Mouse (Mus musculus) liver, embryonic 14.5 days (tissue): ENCODE data around the gene Btaf1. TPM values are rescaled to one million over a fixed set of nuclear protein-coding genes. Genes with fewer than 3 reads are reported as not detected.

Experiments
- ATAC-seq: fragments of 200-750 bp; cut with Nextera tagmentation; 2 replicates; pipeline ENCODE4 v1.8.0; 2017; ENCODE audit warnings: moderate number of reproducible peaks, mild to moderate bottlenecking, moderate library complexity; ENCODE audit not compliant: insufficient read depth
- DNase-seq, 3 experiments: peaks; one replicate each; pipeline ENCODE4 v3.0.0-alpha.2; 2012 to 2013; ENCODE audit warnings: low read depth in 3 of 3, low spot score in 3 of 3
- H3K27ac ChIP-seq: fragments of 300-500 bp; sonication (generic); 2 replicates; pipeline ENCODE4 v1.5.1; 2014; ENCODE audit warnings: moderate library complexity, mild to moderate bottlenecking, control low read depth, inconsistent platforms
- H3K27me3 ChIP-seq: fragments of 300-500 bp; sonication (generic); 2 replicates; pipeline ENCODE4 v1.6.1; 2014; ENCODE audit warnings: mild to moderate bottlenecking, low read length, moderate library complexity; ENCODE audit not compliant: control insufficient read depth, insufficient read depth
- H3K36me3 ChIP-seq: fragments of 300-500 bp; sonication (generic); replicated peaks from 2 replicates; pipeline ENCODE4 v1.6.1; 2014; ENCODE audit warnings: low read depth; ENCODE audit not compliant: control insufficient read depth, insufficient read depth
- H3K4me1 ChIP-seq, 2 experiments: fragments of 200-500 bp in 1 of 2; fragments of 300-500 bp in 1 of 2; sonication (generic) in 1 of 2; replicated peaks; 2 replicates each; pipeline ENCODE4 v1.6.1; 2012 to 2014; ENCODE audit warnings: antibody characterized with exemption in 1 of 2, inconsistent platforms in 1 of 2, low read length in 1 of 2; ENCODE audit not compliant: control insufficient read depth in 2 of 2, insufficient read depth in 2 of 2
- H3K4me2 ChIP-seq: fragments of 300-500 bp; sonication (generic); 2 replicates; pipeline ENCODE4 v1.6.1; 2014; ENCODE audit warnings: low read depth, mild to moderate bottlenecking, control low read depth, moderate library complexity
- H3K4me3 ChIP-seq, 2 experiments: fragments of 200-500 bp in 1 of 2; fragments of 300-500 bp in 1 of 2; sonication (generic) in 1 of 2; 2 replicates each; pipeline ENCODE4 v1.5.1; 2012 to 2014; ENCODE audit warnings: low read depth in 2 of 2, low read length in 2 of 2, mild to moderate bottlenecking in 2 of 2, control low read depth in 1 of 2, inconsistent platforms in 1 of 2, moderate library complexity in 1 of 2; ENCODE audit not compliant: insufficient read depth in 1 of 2
- H3K9ac ChIP-seq: fragments of 300-500 bp; sonication (generic); replicated peaks from 2 replicates; pipeline ENCODE4 v1.6.1; 2014; ENCODE audit warnings: mild to moderate bottlenecking, control low read depth, moderate library complexity
- H3K9me3 ChIP-seq: fragments of 300-500 bp; sonication (generic); 2 replicates; pipeline ENCODE4 v1.6.1; 2016; ENCODE audit warnings: low read length, mixed read lengths; ENCODE audit not compliant: control insufficient read depth
- CTCF ChIP-seq: IDR thresholded peaks from 2 replicates; pipeline ENCODE4 v1.5.1; 2016; ENCODE audit warnings: antibody characterized with exemption, low read depth, control low read depth
- EP300 ChIP-seq: IDR thresholded peaks from 2 replicates; pipeline ENCODE4 v1.6.1; 2016; ENCODE audit warnings: antibody characterized with exemption, low read depth
- WGBS: fragments of 180-500 bp; shearing (Covaris S2); extraction: QIAGEN DNeasy Blood & Tissue Kit; methylation state at CpG from one replicate; pipeline ENCODE4 v1.1.7; 2014; ENCODE audit not compliant: insufficient replicate concordance; 5-methylcytosine and 5-hydroxymethylcytosine counted together
- polyA plus RNA-seq, 2 experiments: library from polyadenylated mRNA; depleted of rRNA in 1 of 2; stranded (reverse) in 1 of 2; unstranded in 1 of 2; fragments of >200 nt; fragmentation: Nextera tagmentation in 1 of 2; extraction: Ambion mirVana in 1 of 2; gene quantifications; 2 replicates each; pipeline versions ENCODE4 v1.2.1 to v1.2.3; 2012 to 2014

Btaf1 gene
- polyA plus RNA-seq, 2 experiments = 8.4 to 13.1 TPM

DNA sequence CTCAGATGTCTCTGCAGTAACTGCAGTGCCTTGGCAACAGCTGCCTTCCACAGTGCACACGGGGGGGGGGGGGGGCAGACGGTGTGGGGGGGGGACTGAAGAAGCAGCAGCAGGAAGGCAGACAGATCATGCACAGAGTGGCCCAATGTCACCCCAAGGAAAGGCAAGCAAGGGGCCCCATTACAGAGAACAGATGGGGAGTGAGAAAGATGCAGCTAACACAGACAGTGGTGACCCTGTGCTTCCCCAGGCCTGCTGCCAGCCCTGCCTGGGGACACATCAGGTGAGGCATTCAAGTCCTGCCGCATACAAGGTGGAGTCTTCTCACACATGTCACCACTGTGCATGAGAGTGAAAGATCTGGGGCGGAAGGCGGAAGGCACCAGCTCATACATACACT lies 94.7 kb downstream of the Btaf1 start:
- ATAC-seq = no peak
- Histone ChIP-seq H3K4me2 (no peak overlapping the region), H3K27ac (no peak overlapping the region), H3K9me3 (no peaks in the 10 kb centered on the region), H3K27me3 (no peaks in the 10 kb centered on the region), H3K4me1 (peaks cover 0 to 9% of the 10 kb centered on the region in 2 experiments), H3K36me3 (no peaks in the 10 kb centered on the region), H3K9ac (no peak overlapping the region), H3K4me3 (no peak overlapping the region)
- TF ChIP-seq CTCF = no peak
- no peak for TF ChIP-seq EP300
- 56% methylated on average over 5 of the region's 5 CpGs for WGBS
- DNase-seq = no peak

DNA sequence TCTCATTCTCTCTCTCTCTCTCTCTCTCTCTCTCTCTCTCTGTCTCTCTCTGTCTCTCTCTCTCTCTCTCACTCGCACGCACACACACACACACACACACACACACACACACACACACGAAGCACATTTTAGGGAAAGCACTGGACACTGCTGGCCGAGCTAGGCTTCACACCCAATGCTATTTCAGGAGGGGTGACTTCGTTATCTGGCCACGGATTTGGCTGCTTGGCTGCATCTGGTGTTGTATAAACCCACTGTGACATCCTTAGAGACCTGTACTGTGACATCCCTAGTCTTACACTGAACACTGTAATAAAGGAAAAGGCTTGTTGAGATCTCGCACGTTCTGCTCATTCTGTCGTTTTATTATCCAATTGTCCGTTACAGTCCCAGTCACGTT lies 95.1 kb downstream of the Btaf1 start:
- TF ChIP-seq EP300 (no peak), CTCF (no peak)
- Histone ChIP-seq H3K4me2 (no peak overlapping the region), H3K4me3 (no peak overlapping the region), H3K36me3 (no peaks in the 10 kb centered on the region), H3K27ac (no peak overlapping the region), H3K27me3 (no peaks in the 10 kb centered on the region), H3K4me1 (peaks cover 0 to 9% of the 10 kb centered on the region in 2 experiments), H3K9ac (no peak overlapping the region), H3K9me3 (no peaks in the 10 kb centered on the region)
- no peak for DNase-seq
- WGBS = 71% methylated on average over 9 of the region's 11 CpGs
- no peak for ATAC-seq

DNA sequence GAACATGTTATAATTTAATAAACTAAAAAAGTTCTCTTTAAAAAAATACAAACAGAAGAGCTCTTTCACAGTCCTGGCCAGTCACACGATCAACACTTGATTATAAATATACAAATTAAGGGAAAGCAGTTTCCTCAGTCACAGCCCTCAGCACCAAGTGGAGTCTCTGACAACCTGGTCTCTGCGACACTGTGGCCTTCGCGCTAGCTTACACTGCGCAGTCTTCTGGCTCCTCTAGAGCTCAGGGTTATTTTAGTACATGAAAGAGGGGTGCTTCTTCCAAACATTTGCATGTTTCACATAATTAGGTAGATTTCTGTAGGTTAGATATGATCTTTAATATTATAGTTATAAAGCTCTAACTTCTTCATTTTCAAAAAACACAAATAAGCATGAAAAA lies 96.3 kb downstream of the Btaf1 start:
- WGBS = 86% methylated on average over 5 of the region's 5 CpGs
- H3K9ac ChIP-seq = no peak overlapping the region
- H3K9me3 ChIP-seq = no peaks in the 10 kb centered on the region
- H3K4me1 ChIP-seq = peaks cover 0 to 9% of the 10 kb centered on the region in 2 experiments
- no peak overlapping the region for H3K4me3 ChIP-seq
- H3K36me3 ChIP-seq = no peaks in the 10 kb centered on the region
- no peak overlapping the region for H3K27ac ChIP-seq
- ATAC-seq (no peak), DNase-seq (no peak)
- no peak overlapping the region for H3K4me2 ChIP-seq
- H3K27me3 ChIP-seq = no peaks in the 10 kb centered on the region
- TF ChIP-seq CTCF (no peak), EP300 (no peak)

- DNase-seq (no peak), ATAC-seq (no peak)
- 77% methylated on average over 13 of the region's 13 CpGs for WGBS
- no peaks in the 10 kb centered on the region for H3K9me3 ChIP-seq
- H3K27ac ChIP-seq = no peak overlapping the region
- no peaks in the 10 kb centered on the region for H3K27me3 ChIP-seq
- H3K36me3 ChIP-seq = no peaks in the 10 kb centered on the region
- no peak overlapping the region for H3K4me3 ChIP-seq
- H3K9ac ChIP-seq = no peak overlapping the region
- H3K4me2 ChIP-seq = no peak overlapping the region
- no peak for TF ChIP-seq CTCF
- TF ChIP-seq EP300 = no peak
- no peaks in the 10 kb centered on the region for H3K4me1 ChIP-seq
These were observed 100.0 kb downstream of the Btaf1 start for GRCm38 (mm10) chr19:37025839-37026319.

DNA sequence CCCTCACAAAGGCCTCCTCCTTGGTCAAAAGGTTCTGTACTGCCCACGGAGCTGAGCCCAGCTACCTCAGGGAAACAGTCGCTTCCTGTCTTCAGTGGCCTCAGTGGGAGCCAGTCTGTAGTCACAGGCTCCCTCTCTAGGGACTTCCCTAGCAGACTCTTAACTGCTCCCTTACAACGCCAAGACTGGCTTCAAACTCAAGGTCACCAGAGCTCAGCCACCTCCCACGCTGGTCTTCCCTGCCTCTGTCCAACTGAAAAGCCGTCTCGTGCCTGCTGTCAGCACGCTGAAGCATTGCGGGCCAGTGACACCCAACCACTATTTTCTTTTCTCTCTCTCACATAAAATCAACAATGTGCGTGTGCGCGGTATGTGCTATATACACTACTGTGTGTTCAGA lies 100.5 kb downstream of the Btaf1 start:
- no peak overlapping the region for H3K4me2 ChIP-seq
- H3K4me3 ChIP-seq = no peak overlapping the region
- ATAC-seq (no peak), DNase-seq (no peak)
- no peaks in the 10 kb centered on the region for H3K9me3 ChIP-seq
- 70% methylated on average over 11 of the region's 11 CpGs for WGBS
- TF ChIP-seq CTCF (no peak), EP300 (no peak)
- no peaks in the 10 kb centered on the region for H3K4me1 ChIP-seq
- no peaks in the 10 kb centered on the region for H3K36me3 ChIP-seq
- H3K9ac ChIP-seq = no peak overlapping the region
- no peak overlapping the region for H3K27ac ChIP-seq
- H3K27me3 ChIP-seq = no peaks in the 10 kb centered on the region
